ENCODE assay signal across 8 mouse cellular contexts in the genomic region with DNA sequence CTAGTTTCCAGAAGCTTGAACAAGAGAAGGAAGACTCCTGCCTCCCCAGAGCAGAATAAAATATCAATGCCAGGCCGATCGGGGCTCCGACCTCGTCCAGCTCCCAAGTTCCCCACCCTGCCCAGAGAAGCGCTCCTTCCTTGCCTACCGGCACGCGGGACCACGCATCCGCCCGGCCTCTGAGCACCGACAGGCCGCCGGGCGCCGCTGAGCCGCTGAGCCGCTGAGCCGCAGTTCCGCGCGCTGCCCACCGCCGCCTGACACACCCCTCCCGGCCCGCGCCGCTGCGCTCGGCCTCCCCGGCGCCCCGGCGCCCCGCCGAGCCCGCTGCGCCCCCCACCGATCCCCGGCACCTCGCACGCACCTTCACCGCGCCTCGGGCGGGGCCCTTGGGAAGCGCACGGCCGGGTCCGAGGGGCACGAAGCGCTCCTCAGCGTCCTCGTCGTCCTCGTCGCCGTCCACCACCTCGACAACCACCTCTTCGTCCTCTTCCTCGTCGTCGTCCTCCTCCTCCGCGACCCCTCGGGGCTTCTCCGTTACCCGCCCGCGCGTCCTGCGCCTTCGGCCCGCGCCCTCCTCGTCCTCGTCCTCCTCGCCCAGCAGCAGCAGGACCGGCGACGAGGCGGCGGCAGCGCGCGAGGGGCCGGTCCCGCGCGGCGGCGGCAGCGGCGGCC. TPM values are rescaled to one million over a fixed set of nuclear protein-coding genes. Genes with fewer than 3 reads are reported as not detected.
A peak's percentile ranks its signal among the peaks of the same experiment; 100 is the strongest.
DNase-seq lines count a peak whose midpoint lies in the region; ATAC-seq and TF ChIP-seq lines count a peak whose summit lies in the region.

No protein-coding gene starts in this region.

- WGBS in forebrain, embryonic 15.5 days: under 1% methylated on average over 88 of the region's 94 CpGs
- under 1% methylated on average over 47 of the region's 94 CpGs for WGBS in hindbrain, embryonic 11.5 days

- H3K9me3 ChIP-seq in ES-Bruce4 (replicated peaks; ENCODE audit: control insufficient read depth, insufficient read depth, low read length, poor library complexity, severe bottlenecking): no peaks in the 10 kb centered on the region
- H3K9me3 ChIP-seq in forebrain, embryonic 15.5 days: no peaks in the 10 kb centered on the region
- H3K9me3 ChIP-seq in hindbrain, embryonic 11.5 days (ENCODE audit: control insufficient read depth, low read length): no peaks in the 10 kb centered on the region

- peak; percentile 74 for DNase-seq in hindbrain, embryonic 11.5 days (ENCODE audit: low spot score)
- DNase-seq in left cerebral cortex, adult 8-10 months (ENCODE audit: low spot score in 2 of 2): peak; percentile 32 to 34
- peak; percentile 36 for DNase-seq in right cerebral cortex, postnatal 14 days

- H3K4me1 ChIP-seq in ES-Bruce4 (ENCODE audit: control insufficient read depth, insufficient read depth, low read length): peaks cover 12% of the 10 kb centered on the region
- peaks cover 27% of the 10 kb centered on the region for H3K4me1 ChIP-seq in forebrain, embryonic 15.5 days
- peaks cover 8% of the 10 kb centered on the region for H3K4me1 ChIP-seq in hindbrain, embryonic 11.5 days (replicated peaks; ENCODE audit: control insufficient read depth, insufficient read depth, low read length)

- ATAC-seq in cerebellum, adult (ENCODE audit: insufficient number of reproducible peaks, low FRiP score, low TSS enrichment): 0 out of 2 replicates have a peak, but pooled peaks have one; percentile 23
- peak; percentile 30 for ATAC-seq in forebrain, embryonic 15.5 days (replicated peaks)
- peak; percentile 53 for ATAC-seq in hindbrain, embryonic 11.5 days (ENCODE audit: low FRiP score)
- ATAC-seq in megakaryocyte, adult 5-6 weeks (ENCODE audit: poor library complexity, severe bottlenecking): peak; percentile 34
- ATAC-seq in inflammation-experienced regulatory T-cells, adult 6 months: no peak

- no peak for TF ChIP-seq POLR2A in ES-Bruce4 (IDR thresholded peaks at IDR 0.05; ENCODE audit: insufficient read depth, low read length)

- H3K27me3 ChIP-seq in ES-Bruce4 (ENCODE audit: control insufficient read depth, insufficient read depth, low read length, poor library complexity, severe bottlenecking): no peaks in the 10 kb centered on the region
- H3K27me3 ChIP-seq in forebrain, embryonic 15.5 days: no peaks in the 10 kb centered on the region
- no peaks in the 10 kb centered on the region for H3K27me3 ChIP-seq in hindbrain, embryonic 11.5 days (ENCODE audit: control insufficient read depth, insufficient read depth, low read length)

- no peak for TF ChIP-seq CTCF in ES-Bruce4 (IDR thresholded peaks at IDR 0.05; ENCODE audit: low read depth, low read length)

- TF ChIP-seq EP300 in ES-Bruce4 (IDR thresholded peaks at IDR 0.05; ENCODE audit: insufficient read depth, low read depth, low read length): no peak

- H3K4me3 ChIP-seq in ES-Bruce4 (ENCODE audit: low read depth, low read length): peak overlapping the region; percentile 97
- H3K4me3 ChIP-seq in forebrain, embryonic 15.5 days: peak overlapping the region; percentile 88
- peak overlapping the region; percentile 82 for H3K4me3 ChIP-seq in hindbrain, embryonic 11.5 days (ENCODE audit: low read depth, low read length)

- no peaks in the 10 kb centered on the region for H3K36me3 ChIP-seq in ES-Bruce4 (ENCODE audit: control insufficient read depth, insufficient read depth, low read length, poor library complexity, severe bottlenecking)
- no peaks in the 10 kb centered on the region for H3K36me3 ChIP-seq in forebrain, embryonic 15.5 days
- no peaks in the 10 kb centered on the region for H3K36me3 ChIP-seq in hindbrain, embryonic 11.5 days (ENCODE audit: control insufficient read depth, insufficient read depth, low read length)

- peak overlapping the region; percentile 99 for H3K9ac ChIP-seq in ES-Bruce4 (ENCODE audit: low read depth, poor library complexity, severe bottlenecking)
- peak overlapping the region; percentile 93 for H3K9ac ChIP-seq in forebrain, embryonic 15.5 days (replicated peaks)
- peak overlapping the region; percentile 95 for H3K9ac ChIP-seq in hindbrain, embryonic 11.5 days (ENCODE audit: low read depth, low read length)

- peak overlapping the region; percentile 50 for H3K27ac ChIP-seq in ES-Bruce4 (ENCODE audit: insufficient read depth, low read length)
- peak overlapping the region; percentile 95 for H3K27ac ChIP-seq in forebrain, embryonic 15.5 days (replicated peaks)
- H3K27ac ChIP-seq in hindbrain, embryonic 11.5 days (ENCODE audit: low read depth, low read length): peak overlapping the region; percentile 95

- H3K4me2 ChIP-seq in forebrain, embryonic 15.5 days (replicated peaks): peak overlapping the region; percentile 87
- H3K4me2 ChIP-seq in hindbrain, embryonic 11.5 days (replicated peaks; ENCODE audit: low read depth, low read length): peak overlapping the region; percentile 81

RNA-seq across cellular contexts. Expression of a gene that starts 0.8 kb away (rescaled TPM):
- polyA plus RNA-seq in ES-Bruce4 (2011; ENCODE audit: insufficient read depth, insufficient read length, low read depth, missing spikeins): 22.0 and 24.7 TPM in 2 replicates
- polyA plus RNA-seq in forebrain, embryonic 15.5 days (2015; fragmentation: Nextera tagmentation; extraction: Ambion mirVana): 16.1 and 17.9 TPM in 2 replicates
- polyA plus RNA-seq in hindbrain, embryonic 11.5 days (2014; fragmentation: Nextera tagmentation; extraction: Ambion mirVana): 5.9 and 7.9 TPM in 2 replicates
- total RNA-seq in left cerebral cortex, adult 8-10 months (2022): 10 to 100 TPM; 26.7 to 38.5 (median 30.3) TPM
- total RNA-seq in megakaryocyte, adult 5-6 weeks (2015): 5.4 and 6.6 TPM in 2 replicates
- total RNA-seq in megakaryocyte, adult 5-6 weeks (2017): 5.1 and 7.4 TPM in 2 replicates
- 1 to 10 TPM in 2 of 3 experiments, under 1 TPM in 1; 0.33 to 2.2 (median 2.1) TPM for polyA plus RNA-seq in inflammation-experienced regulatory T-cells, adult 6 months (2017; shearing (Covaris generic))
